Mouse (Mus musculus) yolk sac, embryonic 10.5 days (tissue): ENCODE data around the gene Ubl4b.

Experiments
- DNase-seq: peaks from one replicate; pipeline ENCODE4 v3.0.0-alpha.2; 2017; ENCODE audit warnings: low spot score

Ubl4b gene

GRCm38 (mm10) chr3:107517631-107518108 is 37.2 kb downstream of the Ubl4b start, which contains the start of gene Slc6a17:
Slc6a17 (minus strand) TSS chr3:107518018.
- DNase-seq, result peak; percentile 13

GRCm38 (mm10) chr3:107516776-107517630 is 37.9 kb downstream of the Ubl4b start:
- peak; percentile 17 for DNase-seq

GRCm38 (mm10) chr3:107515989-107516388 is 38.9 kb downstream of the Ubl4b start:
- no peak for DNase-seq

- DNase-seq, result no peak
These were observed 43.5 kb downstream of the Ubl4b start for GRCm38 (mm10) chr3:107511416-107511815.

GRCm38 (mm10) chr3:107508696-107509095 is 46.2 kb downstream of the Ubl4b start:
- no peak for DNase-seq

- no peak for DNase-seq
These were observed 46.9 kb downstream of the Ubl4b start for GRCm38 (mm10) chr3:107507966-107508365.

GRCm38 (mm10) chr3:107506531-107506930 is 48.3 kb downstream of the Ubl4b start:
- no peak for DNase-seq

GRCm38 (mm10) chr3:107505464-107506367 is 49.2 kb downstream of the Ubl4b start:
- no peak for DNase-seq

GRCm38 (mm10) chr3:107504542-107504941 is 50.3 kb downstream of the Ubl4b start:
- DNase-seq, result no peak

- no peak for DNase-seq
These were observed 51.2 kb downstream of the Ubl4b start for GRCm38 (mm10) chr3:107503716-107504115.
